Mouse (Mus musculus) forebrain, postnatal 0 days (tissue): ENCODE results near the gene Plcb1. TPM values are rescaled to one million over a fixed set of nuclear protein-coding genes. Genes with fewer than 3 reads are reported as not detected.
"Not testable (repeated sequence)": the region's sequence is repeated elsewhere in the genome, so short reads cannot be mapped to it uniquely, and the experiment has no call there.

Source experiments
- ATAC-seq: fragments of 200-750 bp; cut with Nextera tagmentation; 2 replicates; pipeline ENCODE4 v1.8.0; 2017; ENCODE audit warnings: mild to moderate bottlenecking, moderate library complexity
- DNase-seq: peaks from one replicate; pipeline ENCODE4 v3.0.0-alpha.2; 2015
- H3K27ac ChIP-seq: fragments of 300-500 bp; sonication (generic); 2 replicates; pipeline ENCODE4 v1.5.1; 2014; ENCODE audit warnings: low read depth, mild to moderate bottlenecking, antibody characterized with exemption, low read length, moderate library complexity, mixed read lengths
- H3K27me3 ChIP-seq: fragments of 300-500 bp; sonication (generic); 2 replicates; pipeline ENCODE4 v1.6.1; 2014; ENCODE audit warnings: mild to moderate bottlenecking, low read length, mixed read lengths; ENCODE audit not compliant: insufficient read depth
- H3K36me3 ChIP-seq: fragments of 300-500 bp; sonication (generic); 2 replicates; pipeline ENCODE4 v1.6.1; 2014; ENCODE audit warnings: mild to moderate bottlenecking, moderate library complexity; ENCODE audit not compliant: insufficient read depth
- H3K4me1 ChIP-seq: fragments of 300-500 bp; sonication (generic); 2 replicates; pipeline ENCODE4 v1.6.1; 2014; ENCODE audit warnings: antibody characterized with exemption; ENCODE audit not compliant: insufficient read depth
- H3K4me2 ChIP-seq: fragments of 300-500 bp; sonication (generic); 2 replicates; pipeline ENCODE4 v1.6.1; 2014; ENCODE audit warnings: low read depth, mild to moderate bottlenecking, moderate library complexity
- H3K4me3 ChIP-seq: fragments of 300-500 bp; sonication (generic); 2 replicates; pipeline ENCODE4 v1.5.1; 2014; ENCODE audit warnings: low read depth, low read length, mixed read lengths
- H3K9ac ChIP-seq: fragments of 300-500 bp; sonication (generic); 2 replicates; pipeline ENCODE4 v1.6.1; 2014; ENCODE audit warnings: mild to moderate bottlenecking
- H3K9me3 ChIP-seq: fragments of 300-500 bp; sonication (generic); 2 replicates; pipeline ENCODE4 v1.6.1; 2016; ENCODE audit warnings: low read length
- CTCF ChIP-seq: sonication (generic); IDR thresholded peaks from 2 replicates; pipeline ENCODE4 v1.5.1; 2016; ENCODE audit warnings: antibody characterized with exemption, control low read depth, low read depth
- WGBS: fragments of 180-500 bp; shearing (Covaris S2); extraction: QIAGEN DNeasy Blood & Tissue Kit; methylation state at CpG from one replicate; pipeline ENCODE4 v1.1.7; 2014; 5-methylcytosine and 5-hydroxymethylcytosine counted together
- polyA plus RNA-seq: library from polyadenylated mRNA; unstranded; fragments of >200 nt; fragmentation: Nextera tagmentation; extraction: Ambion mirVana; gene quantifications from 2 replicates; pipeline ENCODE4 v1.2.1, GENCODE M21; 2015
- total RNA-seq: library from RNA; depleted of rRNA; stranded (reverse); fragments of >200 nt; gene quantifications from 2 replicates; pipeline ENCODE4 v1.2.3, GENCODE M21; 2014

Plcb1 gene
- total and polyA plus RNA-seq, 2 experiments from 2014 or later = 37.7 to 61.8 TPM

DNA sequence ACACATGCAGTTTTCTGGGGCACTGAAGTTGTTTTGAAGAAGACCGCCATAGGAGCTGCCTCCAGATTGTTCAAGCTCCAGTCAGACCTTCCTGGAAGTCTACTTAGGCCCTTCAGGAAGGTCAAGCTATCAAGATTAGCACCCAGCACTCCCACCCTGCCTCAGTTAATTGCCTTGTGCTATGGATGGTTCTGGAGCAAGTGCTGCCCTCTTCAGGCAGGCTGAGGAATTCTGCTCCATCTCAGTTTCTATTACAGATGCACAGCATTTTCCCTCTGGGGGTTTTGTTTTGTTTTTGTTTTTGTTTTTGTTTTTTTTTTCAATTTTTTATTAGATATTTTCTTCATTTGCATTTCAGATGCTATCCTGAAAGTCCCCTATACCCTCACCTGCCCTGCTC is 221.3 kb downstream of the Plcb1 start:
- Histone ChIP-seq H3K9me3 (no peaks in the 10 kb centered on the region), H3K4me2 (no peak overlapping the region), H3K4me1 (no peaks in the 10 kb centered on the region), H3K36me3 (no peaks in the 10 kb centered on the region), H3K9ac (no peak overlapping the region), H3K27ac (no peak overlapping the region), H3K27me3 (no peaks in the 10 kb centered on the region), H3K4me3 (no peak overlapping the region)
- 96% methylated on average over 1 of the region's 1 CpGs for WGBS
- peak; percentile 40 for TF ChIP-seq CTCF
- ATAC-seq (no peak), DNase-seq (no peak)

GRCm38 (mm10) chr2:135007885-135008284 is 222.0 kb downstream of the Plcb1 start:
- not testable (repeated sequence) for H3K4me2 ChIP-seq, H3K9me3 ChIP-seq, H3K4me1 ChIP-seq, H3K4me3 ChIP-seq, H3K27me3 ChIP-seq, H3K36me3 ChIP-seq, H3K27ac ChIP-seq, ATAC-seq, DNase-seq, H3K9ac ChIP-seq
- 0 out of 2 replicates have a peak, but pooled peaks have one; percentile 9 for TF ChIP-seq CTCF
- WGBS = 93% methylated on average over 2 of the region's 2 CpGs

DNA sequence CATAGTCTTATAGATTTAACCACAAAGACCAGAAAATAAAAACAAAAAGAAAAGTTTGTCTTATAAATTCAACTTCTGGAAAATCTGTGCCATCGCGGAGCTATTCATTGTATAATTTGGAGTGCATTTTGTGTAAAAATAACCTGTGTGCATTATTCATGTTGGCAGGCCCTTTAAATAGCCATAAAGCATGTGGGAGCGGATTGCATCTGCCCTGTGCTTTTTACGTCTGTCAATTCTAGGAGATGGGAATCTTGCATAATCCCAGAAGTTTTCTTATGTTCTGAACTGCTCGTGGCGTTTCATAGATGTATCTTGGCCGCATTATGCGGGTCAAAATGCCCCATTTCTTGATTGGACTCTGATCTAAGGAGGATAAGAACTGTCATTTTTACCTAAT is 224.5 kb downstream of the Plcb1 start:
- Histone ChIP-seq H3K27me3 (no peaks in the 10 kb centered on the region), H3K36me3 (no peaks in the 10 kb centered on the region), H3K4me3 (no peak overlapping the region), H3K9me3 (no peaks in the 10 kb centered on the region), H3K27ac (no peak overlapping the region), H3K4me2 (no peak overlapping the region), H3K9ac (no peak overlapping the region), H3K4me1 (no peaks in the 10 kb centered on the region)
- ATAC-seq (no peak), DNase-seq (no peak)
- 74% methylated on average over 8 of the region's 8 CpGs for WGBS
- no peak for TF ChIP-seq CTCF

DNA sequence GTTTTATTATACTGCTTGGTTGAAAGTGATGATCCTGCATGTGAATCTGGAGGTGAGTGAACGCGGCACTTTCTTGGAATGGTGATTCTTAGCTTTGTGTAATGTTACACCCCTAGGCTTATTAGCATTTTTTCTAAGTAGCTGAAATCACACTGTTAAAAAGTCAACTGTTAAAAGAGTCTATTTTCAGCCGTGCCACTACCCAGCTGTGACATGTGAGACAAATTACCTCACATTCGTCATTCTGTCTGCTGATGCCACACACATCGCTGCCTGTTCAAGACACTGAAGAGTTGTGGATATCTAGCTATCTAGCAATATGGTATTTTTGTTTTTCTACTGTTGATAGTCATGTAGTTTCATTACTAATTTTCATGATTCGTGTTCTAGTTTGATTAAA is 229.6 kb downstream of the Plcb1 start:
- Histone ChIP-seq H3K27me3 (no peaks in the 10 kb centered on the region), H3K36me3 (no peaks in the 10 kb centered on the region), H3K9ac (no peak overlapping the region), H3K9me3 (no peaks in the 10 kb centered on the region), H3K27ac (no peak overlapping the region), H3K4me1 (no peaks in the 10 kb centered on the region), H3K4me2 (no peak overlapping the region), H3K4me3 (no peak overlapping the region)
- ATAC-seq = no peak
- no peak for TF ChIP-seq CTCF
- 57% methylated on average over 6 of the region's 6 CpGs for WGBS
- no peak for DNase-seq

DNA sequence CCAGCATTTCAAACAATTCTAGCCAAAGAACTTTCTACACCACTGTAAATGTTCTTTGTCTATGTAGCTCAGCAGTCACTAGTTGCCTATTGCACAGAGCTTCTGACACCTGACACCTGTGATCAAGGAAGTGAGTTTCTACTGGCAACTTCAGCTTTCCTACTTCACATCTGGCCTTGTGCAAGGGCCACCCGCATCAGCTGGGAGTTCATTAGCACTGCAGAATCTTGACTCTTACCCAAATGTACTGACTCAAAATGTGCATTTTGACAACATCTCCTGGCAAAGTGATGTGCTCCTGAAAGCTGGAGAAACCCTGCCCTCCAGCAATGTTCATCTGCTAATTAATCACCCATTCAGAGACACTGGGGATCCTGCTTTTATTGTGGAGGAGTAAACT is 232.4 kb downstream of the Plcb1 start:
- Histone ChIP-seq H3K9ac (no peak overlapping the region), H3K27me3 (no peaks in the 10 kb centered on the region), H3K4me2 (no peak overlapping the region), H3K36me3 (no peaks in the 10 kb centered on the region), H3K4me3 (no peak overlapping the region), H3K27ac (no peak overlapping the region), H3K9me3 (no peaks in the 10 kb centered on the region), H3K4me1 (no peaks in the 10 kb centered on the region)
- 55% methylated on average over 1 of the region's 1 CpGs for WGBS
- ATAC-seq (no peak), DNase-seq (no peak)
- no peak for TF ChIP-seq CTCF

GRCm38 (mm10) chr2:135018708-135019107 is 232.8 kb downstream of the Plcb1 start:
- Histone ChIP-seq H3K9me3 (no peaks in the 10 kb centered on the region), H3K4me3 (no peak overlapping the region), H3K4me1 (no peaks in the 10 kb centered on the region), H3K27ac (no peak overlapping the region), H3K27me3 (no peaks in the 10 kb centered on the region), H3K9ac (no peak overlapping the region), H3K36me3 (no peaks in the 10 kb centered on the region), H3K4me2 (no peak overlapping the region)
- ATAC-seq (no peak), DNase-seq (no peak)
- TF ChIP-seq CTCF = no peak
- WGBS = 89% methylated on average over 2 of the region's 2 CpGs

- H3K4me2 ChIP-seq = no peak overlapping the region
- no peaks in the 10 kb centered on the region for H3K9me3 ChIP-seq
- DNase-seq (no peak), ATAC-seq (no peak)
- H3K36me3 ChIP-seq = no peaks in the 10 kb centered on the region
- H3K27ac ChIP-seq = no peak overlapping the region
- WGBS = 90% methylated on average over 1 of the region's 1 CpGs
- TF ChIP-seq CTCF = no peak
- H3K4me1 ChIP-seq = no peaks in the 10 kb centered on the region
- no peak overlapping the region for H3K4me3 ChIP-seq
- no peak overlapping the region for H3K9ac ChIP-seq
- no peaks in the 10 kb centered on the region for H3K27me3 ChIP-seq
Measured at GRCm38 (mm10) chr2:135019588-135019987, 233.7 kb downstream of the Plcb1 start.

- H3K9ac ChIP-seq = no peak overlapping the region
- peak; percentile 18 for DNase-seq
Measured at GRCm38 (mm10) chr2:135029288-135029687, 243.4 kb downstream of the Plcb1 start.

More at GRCm38 (mm10) chr2:135029288-135029687, 243.4 kb downstream of the Plcb1 start:
- Histone ChIP-seq H3K36me3 (no peaks in the 10 kb centered on the region), H3K27ac (no peak overlapping the region), H3K27me3 (no peaks in the 10 kb centered on the region), H3K4me1 (no peaks in the 10 kb centered on the region), H3K4me2 (peak overlapping the region; percentile 8; the same call in 1 of the 2 replicates), H3K4me3 (no peak overlapping the region), H3K9me3 (no peaks in the 10 kb centered on the region)
- peak; percentile 59 for ATAC-seq
- WGBS = 10% methylated on average over 5 of the region's 5 CpGs
- TF ChIP-seq CTCF = no peak
